Mouse (Mus musculus): Measurements from ENCODE around the gene D930007J09Rik. TPM values are rescaled to one million over a fixed set of nuclear protein-coding genes. Genes with fewer than 3 reads are reported as not detected.

D930007J09Rik gene
- not detected in 2 replicates for total RNA-seq (2017)

DNA sequence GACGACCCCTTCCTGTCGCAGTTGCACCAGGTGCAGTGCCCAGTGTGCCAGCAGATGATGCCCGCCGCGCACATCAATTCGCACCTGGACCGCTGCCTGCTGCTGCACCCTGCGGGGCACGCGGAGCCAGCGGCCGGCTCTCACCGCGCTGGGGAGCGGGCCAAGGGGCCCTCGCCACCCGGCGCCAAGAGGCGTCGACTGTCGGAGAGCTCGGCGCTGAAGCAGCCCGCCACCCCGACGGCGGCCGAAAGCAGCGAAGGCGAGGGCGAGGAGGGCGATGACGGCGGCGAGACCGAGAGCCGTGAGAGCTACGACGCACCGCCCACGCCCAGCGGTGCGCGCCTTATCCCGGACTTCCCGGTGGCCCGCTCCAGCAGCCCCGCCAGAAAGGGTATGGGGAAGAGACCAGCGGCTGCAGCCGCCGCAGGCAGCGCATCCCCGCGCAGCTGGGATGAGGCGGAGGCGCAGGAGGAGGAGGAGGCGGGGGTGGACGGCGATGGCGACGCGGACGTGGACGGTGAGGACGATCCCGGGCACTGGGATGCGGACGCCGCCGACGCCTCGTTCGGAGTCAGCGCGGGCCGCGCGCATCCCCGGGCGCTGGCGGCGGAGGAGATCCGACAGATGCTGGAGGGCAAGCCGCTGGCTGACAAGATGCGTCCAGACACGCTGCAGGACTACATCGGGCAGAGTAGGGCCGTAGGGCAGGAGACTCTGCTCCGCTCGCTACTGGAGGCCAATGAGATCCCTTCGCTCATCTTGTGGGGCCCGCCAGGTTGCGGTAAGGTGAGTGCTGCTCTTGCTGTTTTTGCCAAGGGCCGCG is at the start of gene D930007J09Rik:
Gene D930007J09Rik, minus strand, starts transcription at position 591 of the 823 bp plus-strand sequence.
- peak; percentile 4; the same call in 1 of the 2 replicates for ATAC-seq (ENCODE audit: extremely low read depth, insufficient number of reproducible peaks, low FRiP score, poor library complexity, severe bottlenecking)

DNA sequence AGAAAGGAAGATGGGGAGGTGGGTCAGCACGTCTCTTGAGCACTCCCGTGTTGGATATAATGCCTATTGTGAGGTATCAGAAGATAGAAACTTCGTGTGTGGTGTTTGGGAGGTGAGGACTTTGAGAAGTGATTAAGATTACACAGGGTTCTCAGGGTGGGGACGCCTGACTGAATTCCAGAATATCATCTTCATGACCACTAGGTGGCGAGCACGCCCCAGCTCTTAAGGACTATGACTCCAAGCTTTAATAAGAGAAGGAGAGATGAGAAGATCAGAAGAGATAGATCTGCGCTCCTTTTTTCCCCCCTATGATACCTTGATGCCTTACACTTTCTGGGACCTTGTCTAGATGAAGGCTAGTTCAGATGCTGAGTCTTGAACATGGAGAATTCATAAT is 49.3 kb upstream of the D930007J09Rik start:
- peak; percentile 75 for ATAC-seq (ENCODE audit: extremely low read depth, insufficient number of reproducible peaks, low FRiP score, poor library complexity, severe bottlenecking)

DNA sequence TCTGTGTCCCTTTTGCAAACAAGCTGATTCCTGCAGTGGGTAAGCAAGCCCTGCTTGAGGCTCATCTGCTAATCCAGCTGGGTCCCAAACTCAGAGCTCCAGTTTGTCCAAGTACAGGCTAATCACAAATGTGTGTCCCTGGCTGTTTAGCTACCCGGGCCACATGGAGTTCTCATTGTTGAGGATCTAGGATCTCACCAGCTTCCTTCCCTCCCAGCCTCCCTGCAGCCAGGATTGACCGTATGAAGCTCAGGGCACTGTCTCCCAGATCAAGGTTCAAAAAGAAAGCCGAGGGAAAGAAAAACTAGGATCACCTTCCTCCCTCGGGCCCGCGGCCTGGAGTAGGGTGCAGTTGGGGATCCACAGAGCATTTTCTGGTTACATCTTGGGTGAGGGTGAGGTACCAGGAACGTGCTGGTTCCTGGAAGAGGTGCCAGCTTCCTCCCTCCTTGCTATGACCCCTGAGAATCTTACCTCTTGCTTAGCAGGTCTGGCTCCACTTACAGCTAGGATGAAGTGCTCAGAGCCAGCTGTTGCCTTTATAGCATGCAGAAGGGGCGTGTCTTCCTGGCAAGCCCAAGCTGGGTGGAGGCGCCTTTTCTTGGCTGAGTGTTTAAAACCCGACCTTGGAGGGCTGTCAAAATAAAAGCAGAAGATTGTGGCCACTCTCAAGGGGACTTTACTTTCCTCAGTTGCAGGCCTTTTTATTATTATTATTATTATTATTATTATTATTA is 48.2 kb upstream of the D930007J09Rik start, which contains the start of gene Serpinb1a:
Gene Serpinb1a, minus strand, starts transcription at position 518 of the 737 bp plus-strand sequence.
- peak; percentile 72 for ATAC-seq (ENCODE audit: extremely low read depth, insufficient number of reproducible peaks, low FRiP score, poor library complexity, severe bottlenecking)

DNA sequence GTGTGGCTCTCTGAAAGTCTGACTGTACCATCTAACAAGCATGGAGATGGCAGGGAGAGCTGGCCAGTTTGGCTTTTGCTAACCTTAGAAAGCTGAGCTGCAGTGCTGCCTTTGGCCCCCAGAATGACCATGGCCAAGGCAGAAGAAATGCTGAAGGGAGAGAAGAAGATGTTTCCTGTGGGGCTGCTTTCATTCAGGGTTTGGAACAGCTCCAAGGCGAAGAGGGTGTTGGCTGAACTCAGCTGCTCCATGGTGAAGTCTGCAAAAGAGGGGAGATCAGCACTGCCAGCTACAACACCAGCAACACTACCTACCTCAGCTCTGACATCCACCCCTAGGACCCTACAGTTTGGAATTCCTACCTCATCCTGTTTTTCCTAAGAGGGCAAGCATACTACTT is 47.5 kb upstream of the D930007J09Rik start:
- no peak for ATAC-seq (ENCODE audit: extremely low read depth, insufficient number of reproducible peaks, low FRiP score, poor library complexity, severe bottlenecking)

DNA sequence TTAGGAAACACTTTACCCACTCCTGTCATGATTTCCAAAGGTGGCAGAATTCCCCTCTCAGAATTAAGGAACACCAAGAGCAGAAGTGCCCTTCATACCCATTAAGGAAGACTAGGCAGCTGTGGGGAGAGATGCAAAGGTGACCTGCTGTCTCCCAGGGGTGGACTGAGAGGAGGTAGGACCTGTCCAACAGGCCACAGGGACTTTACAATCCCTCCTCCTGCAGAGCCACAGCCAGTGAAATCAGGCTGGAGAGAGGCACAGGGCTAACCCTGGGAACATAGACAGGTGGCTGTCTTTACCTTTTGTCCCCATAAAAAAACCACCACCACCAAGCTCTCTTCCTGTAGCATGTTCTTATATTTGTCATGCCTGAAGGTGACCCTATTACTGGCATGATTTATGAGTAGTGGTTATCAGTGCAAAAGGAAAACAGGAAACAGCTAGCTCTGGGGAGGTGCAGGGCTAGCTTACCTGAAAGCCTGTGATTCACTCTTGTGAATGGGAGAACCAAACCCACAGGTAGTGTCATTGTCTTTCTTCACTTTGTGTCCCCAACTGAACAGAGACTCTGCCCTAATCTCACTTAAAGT is 47.0 kb upstream of the D930007J09Rik start:
- no peak for ATAC-seq (ENCODE audit: extremely low read depth, insufficient number of reproducible peaks, low FRiP score, poor library complexity, severe bottlenecking)

DNA sequence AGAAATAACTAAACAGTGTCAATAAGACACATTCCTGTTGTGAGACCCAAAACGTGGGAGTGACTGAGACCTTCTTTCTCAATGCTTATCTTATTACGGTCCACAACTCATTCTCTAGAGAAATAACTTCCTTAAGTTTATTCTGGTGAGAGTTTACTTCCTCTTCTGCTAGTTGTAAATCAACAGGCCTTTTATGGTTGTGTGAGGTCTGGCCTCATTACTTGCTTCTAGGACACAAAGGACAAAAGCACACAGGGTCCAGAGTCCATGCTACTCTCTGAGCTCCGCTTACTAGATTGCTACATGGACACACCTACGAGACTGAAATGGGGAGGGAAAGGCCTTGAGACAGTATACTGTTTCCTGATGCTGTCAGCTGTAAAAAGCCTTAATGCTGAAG is 46.4 kb upstream of the D930007J09Rik start:
- peak; percentile 39 for ATAC-seq (ENCODE audit: extremely low read depth, insufficient number of reproducible peaks, low FRiP score, poor library complexity, severe bottlenecking)

DNA sequence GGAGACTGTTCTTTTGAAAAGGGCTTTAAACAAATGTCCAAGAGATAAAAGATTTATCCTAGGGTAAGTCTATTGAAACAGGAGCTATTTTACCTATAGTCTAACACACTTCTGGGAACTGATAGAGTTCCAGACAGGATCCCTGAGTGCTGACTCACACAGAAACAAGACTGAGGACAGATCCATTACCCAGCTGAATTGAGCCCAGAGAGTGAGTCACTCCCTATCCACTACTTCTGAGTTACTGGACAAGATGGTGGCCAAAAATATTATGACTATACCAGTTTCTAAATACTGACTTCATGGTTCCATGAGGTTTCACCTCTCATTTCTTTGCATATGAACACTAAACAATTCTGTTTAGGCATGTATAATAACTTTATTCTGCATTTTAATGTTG is 43.6 kb upstream of the D930007J09Rik start:
- ATAC-seq (ENCODE audit: extremely low read depth, insufficient number of reproducible peaks, low FRiP score, poor library complexity, severe bottlenecking) = no peak

DNA sequence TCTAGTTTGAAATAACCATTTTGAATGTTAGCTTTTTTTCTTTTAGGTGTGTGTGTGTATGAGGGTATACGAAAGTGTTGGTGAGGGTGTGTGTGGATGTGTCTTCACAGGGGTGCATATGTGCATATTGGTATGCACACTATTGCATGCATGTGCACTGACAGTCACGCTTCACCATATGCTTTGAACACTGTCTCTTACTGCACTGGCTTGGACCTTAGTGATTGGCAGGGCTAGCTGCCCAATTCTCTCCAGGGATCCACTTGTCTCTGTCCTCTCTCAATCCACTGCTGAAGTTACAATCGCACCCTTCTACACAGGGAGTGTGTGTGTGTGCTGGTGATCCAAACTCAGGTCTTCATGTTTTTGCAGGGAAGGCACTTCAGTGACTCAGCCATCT is 38.7 kb upstream of the D930007J09Rik start:
- no peak for ATAC-seq (ENCODE audit: extremely low read depth, insufficient number of reproducible peaks, low FRiP score, poor library complexity, severe bottlenecking)

DNA sequence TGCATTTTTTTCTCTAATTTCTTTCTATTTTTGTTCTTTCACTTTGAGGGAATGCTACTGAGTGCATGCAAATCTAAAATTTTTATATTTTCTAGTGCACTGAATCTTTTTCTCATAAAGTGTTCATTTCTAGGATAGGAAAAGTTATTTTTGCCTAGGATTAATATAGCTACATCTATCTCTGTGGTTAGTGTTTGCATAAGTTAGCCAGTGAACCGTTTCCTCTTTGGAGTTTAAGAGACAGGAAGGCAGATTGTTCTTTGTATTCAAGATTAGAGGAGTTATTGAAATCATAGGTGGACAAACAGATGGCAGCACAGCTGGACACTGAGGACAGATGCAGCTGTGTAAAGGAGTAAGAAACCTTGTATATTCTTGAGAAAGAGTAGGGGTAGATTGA is 36.7 kb upstream of the D930007J09Rik start:
- ATAC-seq (ENCODE audit: extremely low read depth, insufficient number of reproducible peaks, low FRiP score, poor library complexity, severe bottlenecking) = peak; percentile 33; the same call in 1 of the 2 replicates

DNA sequence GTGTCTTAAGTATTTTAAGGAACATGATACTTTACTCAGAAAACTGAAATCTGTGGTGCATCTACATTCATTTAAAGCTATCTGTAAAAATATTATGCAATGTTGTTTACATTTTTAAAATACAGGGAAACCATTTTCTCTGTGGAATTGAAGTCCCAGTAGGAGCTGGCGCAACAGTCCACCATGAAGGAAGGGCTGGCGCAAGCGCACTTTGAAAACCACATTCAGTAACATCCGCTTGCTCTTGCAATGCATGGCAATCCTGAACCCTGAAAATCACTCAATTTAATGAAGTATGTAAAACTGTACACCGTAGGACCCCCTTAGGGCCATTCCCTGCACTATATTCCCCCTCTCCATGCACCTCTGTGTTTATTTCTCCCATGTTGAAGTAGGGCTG is 31.9 kb upstream of the D930007J09Rik start:
- ATAC-seq (ENCODE audit: extremely low read depth, insufficient number of reproducible peaks, low FRiP score, poor library complexity, severe bottlenecking) = no peak

DNA sequence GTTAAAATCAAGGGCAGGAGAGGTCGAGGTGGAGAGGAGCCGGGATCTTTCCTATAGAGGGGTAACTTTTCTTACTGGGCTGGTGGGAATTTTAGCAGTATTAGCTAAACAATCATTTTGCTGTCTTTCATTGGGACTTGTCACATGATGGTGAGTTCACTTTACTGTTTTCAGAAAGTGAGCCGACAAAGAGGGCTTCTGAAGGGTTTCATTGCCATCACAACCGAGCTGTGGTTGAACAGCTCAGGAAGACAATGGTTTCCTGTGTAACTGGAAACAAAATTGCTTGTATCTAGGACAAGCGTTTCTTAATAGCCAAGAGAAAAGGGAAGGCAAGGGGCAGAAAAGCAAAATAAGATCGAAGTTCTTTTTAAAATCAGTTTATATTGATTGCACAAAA is 30.6 kb upstream of the D930007J09Rik start:
- no peak for ATAC-seq (ENCODE audit: extremely low read depth, insufficient number of reproducible peaks, low FRiP score, poor library complexity, severe bottlenecking)

DNA sequence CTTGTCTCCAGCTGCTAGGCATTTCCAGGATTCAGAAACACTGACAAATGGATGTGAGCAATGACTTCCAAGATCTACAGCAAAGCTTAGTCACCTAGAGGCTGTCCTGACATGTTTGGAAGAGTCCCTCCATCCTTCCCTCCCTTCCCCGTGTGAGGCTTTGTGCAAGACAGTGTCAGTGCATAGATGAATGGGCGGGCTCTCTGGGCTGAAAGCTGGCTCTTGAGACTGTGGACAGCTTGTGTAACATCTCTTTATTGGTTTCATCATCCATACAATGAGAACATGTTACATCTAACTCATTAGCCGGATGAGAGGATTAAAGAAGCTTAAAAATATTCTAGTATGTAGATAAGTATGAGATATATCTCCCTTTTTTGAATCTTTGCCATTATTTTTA is 30.1 kb upstream of the D930007J09Rik start:
- ATAC-seq (ENCODE audit: extremely low read depth, insufficient number of reproducible peaks, low FRiP score, poor library complexity, severe bottlenecking) = no peak

DNA sequence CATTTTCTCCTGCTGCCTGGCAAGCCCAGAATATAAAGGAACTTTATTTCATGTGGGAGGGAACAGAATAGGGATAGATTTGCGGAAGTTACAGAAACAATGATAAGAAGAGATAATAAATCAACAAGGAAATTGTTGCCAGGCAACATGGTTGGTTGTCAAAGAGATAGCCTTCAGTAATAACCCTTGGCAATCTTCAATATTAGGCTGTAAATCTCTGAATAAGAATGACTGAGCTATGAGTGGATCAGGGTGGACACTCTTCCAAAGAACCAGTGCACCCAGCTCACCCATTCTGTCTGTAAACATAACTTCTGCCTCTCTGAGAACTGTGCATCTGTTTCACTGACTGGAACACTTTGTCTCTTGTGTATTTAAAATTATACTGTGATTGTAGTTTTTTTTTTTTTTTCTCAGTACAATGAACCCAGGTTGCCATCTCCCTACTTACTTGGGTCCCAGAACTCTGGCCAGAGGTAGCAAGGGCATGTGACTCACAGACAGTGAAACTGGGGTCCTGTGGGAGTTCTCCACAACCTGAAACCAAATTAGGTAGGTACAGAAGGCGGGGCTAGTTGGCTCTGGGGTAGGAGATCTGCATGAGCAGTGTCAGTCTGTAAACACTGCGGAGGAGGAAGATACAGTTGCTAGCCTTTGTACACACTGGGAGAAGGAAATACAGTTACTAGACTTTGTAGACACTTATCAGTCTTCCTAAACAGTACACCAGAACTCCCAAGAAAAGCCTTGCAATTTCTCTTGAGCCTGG is 29.0 kb upstream of the D930007J09Rik start:
- ATAC-seq (ENCODE audit: extremely low read depth, insufficient number of reproducible peaks, low FRiP score, poor library complexity, severe bottlenecking) = peak; percentile 88

DNA sequence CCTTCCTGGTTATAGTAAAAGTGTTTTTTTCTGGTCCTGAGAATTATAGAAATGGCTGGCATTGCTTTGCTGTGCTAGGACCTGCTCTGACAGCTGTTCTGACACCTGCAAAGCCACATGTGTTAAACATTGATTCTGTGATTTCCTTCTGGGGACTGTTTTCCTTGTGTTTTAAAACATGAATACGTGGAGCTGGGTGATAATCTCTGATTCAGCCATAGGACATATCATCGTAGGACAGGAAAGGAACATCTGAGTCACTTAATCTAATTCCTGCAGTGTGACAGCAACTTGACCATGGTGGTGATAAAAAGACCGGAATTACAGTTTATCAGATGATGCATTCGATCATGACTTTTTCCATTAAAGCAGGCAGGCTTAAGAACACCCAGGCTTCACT is 26.2 kb upstream of the D930007J09Rik start:
- ATAC-seq (ENCODE audit: extremely low read depth, insufficient number of reproducible peaks, low FRiP score, poor library complexity, severe bottlenecking) = no peak

DNA sequence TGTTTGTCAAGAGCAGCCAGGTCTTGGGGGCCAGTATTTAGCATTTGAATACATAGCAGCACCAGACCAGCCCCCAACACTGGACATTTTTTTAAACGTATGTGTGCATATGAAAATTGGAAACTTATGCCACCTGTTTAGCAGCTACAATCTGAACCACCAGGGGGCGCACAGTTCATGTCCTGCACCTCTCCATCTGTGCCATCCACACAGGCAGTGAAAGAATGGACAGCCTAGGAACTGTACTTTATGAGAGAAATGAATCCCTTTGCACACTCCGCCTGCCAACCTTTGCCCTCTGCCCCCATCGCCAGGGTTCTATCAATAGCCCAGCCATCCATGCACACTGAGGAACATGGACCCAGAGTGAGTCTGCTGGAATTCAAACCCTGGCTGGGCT is 25.3 kb upstream of the D930007J09Rik start:
- ATAC-seq (ENCODE audit: extremely low read depth, insufficient number of reproducible peaks, low FRiP score, poor library complexity, severe bottlenecking) = peak; percentile 57

DNA sequence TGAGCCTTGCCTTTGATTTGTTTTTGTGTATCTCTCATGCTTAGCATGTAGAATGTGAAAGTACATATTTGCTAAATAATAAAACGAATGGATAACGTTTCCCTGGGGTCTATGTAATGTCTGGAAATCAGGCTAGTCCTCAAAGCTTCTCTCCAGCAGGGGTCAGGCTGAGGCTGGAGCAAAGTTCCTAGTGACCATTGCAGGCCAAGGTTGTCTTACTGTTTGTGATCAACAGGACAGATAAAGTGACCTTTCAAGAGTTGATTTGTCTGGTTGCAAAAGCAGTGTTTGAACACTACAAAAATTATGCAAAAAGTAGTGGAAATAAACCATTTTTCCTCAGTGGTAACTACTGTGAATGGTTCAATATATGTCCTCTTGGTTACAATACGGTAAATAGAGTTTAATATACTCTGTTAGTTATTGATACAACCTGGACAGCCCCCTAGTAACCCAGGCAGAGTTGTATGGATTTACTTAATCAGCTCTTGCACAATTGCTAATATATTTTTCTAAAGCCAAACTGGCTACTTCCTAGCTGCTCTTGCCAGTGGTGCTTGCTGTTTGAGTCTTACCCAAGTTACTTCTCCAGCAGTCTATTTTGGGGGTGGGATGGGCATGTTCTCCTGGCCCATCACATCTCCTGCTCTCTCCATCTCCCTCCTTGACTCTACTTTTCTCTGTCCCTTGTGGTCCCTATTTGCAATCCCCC is 24.6 kb upstream of the D930007J09Rik start:
- ATAC-seq (ENCODE audit: extremely low read depth, insufficient number of reproducible peaks, low FRiP score, poor library complexity, severe bottlenecking) = no peak

DNA sequence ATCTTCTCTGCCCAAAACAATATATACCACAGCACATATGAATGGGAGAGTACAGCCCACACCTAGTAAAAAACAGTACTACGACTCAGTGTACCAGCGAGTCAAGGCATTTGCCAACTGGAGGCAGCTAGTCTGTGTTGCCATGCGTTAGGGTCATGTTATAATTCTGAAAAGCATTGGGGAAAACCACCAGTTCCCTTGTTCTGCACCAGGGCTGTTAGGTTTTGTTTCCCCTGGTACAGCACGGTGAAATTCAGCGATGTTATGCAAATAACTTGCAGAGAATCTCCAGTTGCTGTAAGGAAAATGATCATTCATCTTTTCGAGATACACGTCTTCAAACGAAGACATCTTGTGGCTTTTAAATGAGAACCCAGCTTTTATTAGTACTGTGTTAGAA is 22.9 kb upstream of the D930007J09Rik start:
- ATAC-seq (ENCODE audit: extremely low read depth, insufficient number of reproducible peaks, low FRiP score, poor library complexity, severe bottlenecking) = no peak

All from neutrophil, adult 5-6 weeks (primary cell).